Mouse (Mus musculus): ENCODE data around the gene Anapc10. TPM values are rescaled to one million over a fixed set of nuclear protein-coding genes. Genes with fewer than 3 reads are reported as not detected.

Anapc10 gene
- polyA plus RNA-seq, 1 experiment from 2014 or later, result 31.5 TPM

Other genes with a start within 250 kb of the Anapc10 start
- gene Otud4, start 72.2 kb upstream of the Anapc10 start, polyA plus RNA-seq (2015; fragmentation: Nextera tagmentation; extraction: Ambion mirVana), result 9.5 and 11.8 TPM in 2 replicates
- gene Abce1, start 80 bp upstream of the Anapc10 start, polyA plus RNA-seq (2015; fragmentation: Nextera tagmentation; extraction: Ambion mirVana), result 88.7 and 92.6 TPM in 2 replicates

Data from limb, embryonic 15.5 days (tissue).